Mouse (Mus musculus) kidney, adult 2 months (tissue): ENCODE measurements around the gene Sfmbt1.

Experiments used
- CTCF ChIP-seq: fragments of 200-500 bp; conservative IDR thresholded peaks from 2 replicates; pipeline ENCODE4 v1.5.1; 2011; ENCODE audit warnings: low read depth, mild to moderate bottlenecking, control low read depth, low read length, moderate library complexity, mixed read lengths; ENCODE audit not compliant: insufficient read depth, insufficient read length
- POLR2A ChIP-seq: fragments of 200-500 bp; IDR thresholded peaks from one replicate; pipeline ENCODE4 v1.6.1; 2011; ENCODE audit warnings: low read depth, low read length, control low read depth

- TF ChIP-seq POLR2A: no peak
- no peak for TF ChIP-seq CTCF
Observed at GRCm38 (mm10) chr14:30870206-30871147, 155.8 kb downstream of the Sfmbt1 start.
